Mouse (Mus musculus): ENCODE data around the gene Gabarap.

DNA sequence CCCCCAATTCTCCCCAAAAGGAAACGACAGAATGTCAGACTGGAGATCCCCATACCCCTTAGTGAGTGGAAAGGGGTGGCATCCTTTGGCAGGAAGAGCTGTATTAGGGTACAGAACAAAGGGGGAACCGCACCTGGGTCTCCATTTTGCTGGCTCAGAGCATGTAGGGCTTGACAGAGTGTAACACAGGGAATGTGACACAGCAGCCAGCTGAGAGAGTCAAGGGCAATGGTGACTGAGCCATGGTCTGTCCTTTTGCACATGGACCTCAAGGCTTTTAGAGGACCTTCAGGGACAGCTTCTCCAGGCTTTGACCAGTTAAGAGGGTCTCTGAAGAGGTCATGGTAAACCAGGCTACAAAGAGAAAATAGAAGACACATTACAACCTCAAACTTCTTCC lies 16.0 kb upstream of the Gabarap start:
- TF ChIP-seq CTCF (IDR thresholded peaks at IDR 0.05; ENCODE audit: control insufficient read depth, insufficient read depth, insufficient replicate concordance, low read depth, low read length), result no peak
- no peak for TF ChIP-seq POLR2A (IDR thresholded peaks at IDR 0.05; ENCODE audit: control insufficient read depth, low read depth, low read length)
